Mouse (Mus musculus) kidney, adult 2 months (tissue): ENCODE measurements around the gene Nr1h4.

ENCODE experiments used
- CTCF ChIP-seq: fragments of 200-500 bp; conservative IDR thresholded peaks from 2 replicates; pipeline ENCODE4 v1.5.1; 2011; ENCODE audit warnings: low read depth, mild to moderate bottlenecking, control low read depth, low read length, moderate library complexity, mixed read lengths; ENCODE audit not compliant: insufficient read depth, insufficient read length
- POLR2A ChIP-seq: fragments of 200-500 bp; IDR thresholded peaks from one replicate; pipeline ENCODE4 v1.6.1; 2011; ENCODE audit warnings: low read depth, low read length, control low read depth

DNA sequence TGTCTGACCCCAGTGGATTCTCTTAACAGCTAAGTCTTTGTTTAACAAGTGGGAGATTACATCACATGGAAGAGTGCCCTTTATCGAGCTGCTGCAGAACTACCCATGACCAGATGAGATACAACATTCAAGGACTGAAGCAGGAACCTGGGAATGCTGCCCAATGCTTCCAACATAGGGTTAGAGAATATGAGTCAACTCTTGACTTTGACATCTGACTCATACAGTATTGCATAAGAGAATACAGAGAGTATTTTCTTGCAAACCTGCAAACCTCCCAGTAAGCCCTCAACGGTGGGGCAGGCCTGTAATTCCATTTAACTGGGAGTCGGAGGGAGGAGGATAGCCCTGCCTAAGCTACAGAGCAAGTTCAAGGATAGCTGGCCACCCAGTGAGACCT, 74.6 kb downstream of the Nr1h4 start:
- no peak for TF ChIP-seq CTCF
- no peak for TF ChIP-seq POLR2A
